ENCODE assay signal across 8 mouse cellular contexts in genomic region chr16:43547323-43548180, GRCm38 (mm10).
DNase-seq lines count a peak whose midpoint lies in the region; ATAC-seq and TF ChIP-seq lines count a peak whose summit lies in the region.

No protein-coding gene starts in this region.

- peak; percentile 58 for DNase-seq in adrenal gland, postnatal 10 days
- no peak for DNase-seq in adrenal gland, adult 8-10 months
- DNase-seq in heart, adult 2 months = peak in 1 of 2 experiments; percentile 52
- DNase-seq in kidney, postnatal 0 days (ENCODE audit: low spot score) = peak; percentile 87
- DNase-seq in gastrocnemius, postnatal 14 days = no peak
- DNase-seq in ovary, postnatal 10 days (ENCODE audit: low spot score) = no peak

- H3K4me1 ChIP-seq in ES-Bruce4 (ENCODE audit: control insufficient read depth, insufficient read depth, low read length) = peaks cover 11% of the 10 kb centered on the region
- peaks cover 27% of the 10 kb centered on the region for H3K4me1 ChIP-seq in heart, adult 2 months (ENCODE audit: control insufficient read depth, insufficient read depth, low read length)
- H3K4me1 ChIP-seq in kidney, postnatal 0 days (replicated peaks; ENCODE audit: insufficient read depth, low read length) = peaks cover 37% of the 10 kb centered on the region
- H3K4me1 ChIP-seq in neural tube, embryonic 15.5 days = peaks cover 31% of the 10 kb centered on the region

- H3K9ac ChIP-seq in ES-Bruce4 (ENCODE audit: low read depth, poor library complexity, severe bottlenecking) = no peak overlapping the region
- peak overlapping the region; percentile 8; the same call in 1 of the 2 replicates for H3K9ac ChIP-seq in heart, adult 2 months (ENCODE audit: low read depth, low read length)
- no peak overlapping the region; the same call in 1 of the 2 replicates for H3K9ac ChIP-seq in kidney, postnatal 0 days (ENCODE audit: low read depth, low read length)
- no peak overlapping the region for H3K9ac ChIP-seq in neural tube, embryonic 15.5 days (replicated peaks)

- 35% methylated on average over 19 of the region's 19 CpGs for WGBS in heart, adult 2 months
- WGBS in kidney, postnatal 0 days = 16% methylated on average over 19 of the region's 19 CpGs
- WGBS in neural tube, embryonic 15.5 days = 47% methylated on average over 19 of the region's 19 CpGs

- H3K79me2 ChIP-seq in heart, adult 2 months (replicated peaks; ENCODE audit: control insufficient read depth, insufficient read depth, low read length) = no peaks in the 10 kb centered on the region

- H3K4me3 ChIP-seq in ES-Bruce4 (ENCODE audit: low read depth, low read length) = no peak overlapping the region
- H3K4me3 ChIP-seq in heart, adult 2 months = no peak overlapping the region
- no peak overlapping the region for H3K4me3 ChIP-seq in kidney, postnatal 0 days (replicated peaks; ENCODE audit: low read depth, low read length)
- no peak overlapping the region for H3K4me3 ChIP-seq in neural tube, embryonic 15.5 days (replicated peaks)

- intact Hi-C loops in heart, adult 2 months (cut with DNase I) = loop anchor here (10.0 kb wide), 1 partner anchor 257 kb away; no protein-coding TSS in a partner anchor
- intact Hi-C loops in gastrocnemius, postnatal 14 days (cut with DNase I; ENCODE audit: low total_unique reads) = no loop called here

- no peaks in the 10 kb centered on the region for H3K9me3 ChIP-seq in ES-Bruce4 (replicated peaks; ENCODE audit: control insufficient read depth, insufficient read depth, low read length, poor library complexity, severe bottlenecking)
- H3K9me3 ChIP-seq in kidney, postnatal 0 days (replicated peaks; ENCODE audit: low read length) = no peaks in the 10 kb centered on the region
- no peaks in the 10 kb centered on the region for H3K9me3 ChIP-seq in neural tube, embryonic 15.5 days (replicated peaks)

- peak; percentile 42 for ATAC-seq in kidney, postnatal 0 days (replicated peaks; ENCODE audit: low FRiP score, low read depth)
- no peak for ATAC-seq in neural tube, embryonic 15.5 days (ENCODE audit: low FRiP score)

- H3K4me2 ChIP-seq in kidney, postnatal 0 days (ENCODE audit: low read length) = peak overlapping the region; percentile 16
- H3K4me2 ChIP-seq in neural tube, embryonic 15.5 days = peak overlapping the region; percentile 6; the same call in 1 of the 2 replicates

- H3K27me3 ChIP-seq in ES-Bruce4 (ENCODE audit: control insufficient read depth, insufficient read depth, low read length, poor library complexity, severe bottlenecking) = no peaks in the 10 kb centered on the region
- H3K27me3 ChIP-seq in heart, adult 2 months (ENCODE audit: control insufficient read depth, insufficient read depth, low read length) = no peaks in the 10 kb centered on the region
- no peaks in the 10 kb centered on the region for H3K27me3 ChIP-seq in kidney, postnatal 0 days (ENCODE audit: insufficient read depth, low read length)
- H3K27me3 ChIP-seq in neural tube, embryonic 15.5 days (replicated peaks) = no peaks in the 10 kb centered on the region

- H3K27ac ChIP-seq in ES-Bruce4 (ENCODE audit: insufficient read depth, low read length) = 0 out of 2 replicates have a peak overlapping the region, but pooled peaks have one; percentile 26
- peak overlapping the region; percentile 76 for H3K27ac ChIP-seq in heart, adult 2 months
- H3K27ac ChIP-seq in kidney, postnatal 0 days = peak overlapping the region; percentile 91
- 0 out of 2 replicates have a peak overlapping the region, but pooled peaks have one; percentile 33 for H3K27ac ChIP-seq in neural tube, embryonic 15.5 days (replicated peaks)

- TF ChIP-seq POLR2A in ES-Bruce4 (IDR thresholded peaks at IDR 0.05; ENCODE audit: insufficient read depth, low read length) = no peak
- no peak for TF ChIP-seq POLR2A in heart, adult 2 months (IDR thresholded peaks at IDR 0.05; ENCODE audit: insufficient read depth, low read depth, low read length)

- TF ChIP-seq CTCF in ES-Bruce4 (IDR thresholded peaks at IDR 0.05; ENCODE audit: low read depth, low read length) = no peak
- no peak for TF ChIP-seq CTCF in heart, adult 2 months (IDR thresholded peaks at IDR 0.05)
- no peak; the same call in 1 of the 2 replicates for TF ChIP-seq CTCF in kidney, postnatal 0 days (IDR thresholded peaks at IDR 0.05; ENCODE audit: low read depth)

- no peaks in the 10 kb centered on the region for H3K36me3 ChIP-seq in ES-Bruce4 (ENCODE audit: control insufficient read depth, insufficient read depth, low read length, poor library complexity, severe bottlenecking)
- peaks cover 30% of the 10 kb centered on the region for H3K36me3 ChIP-seq in heart, adult 2 months (ENCODE audit: control insufficient read depth, insufficient read depth, low read length)
- no peaks in the 10 kb centered on the region for H3K36me3 ChIP-seq in kidney, postnatal 0 days (ENCODE audit: insufficient read depth, low read length)
- no peaks in the 10 kb centered on the region for H3K36me3 ChIP-seq in neural tube, embryonic 15.5 days

- TF ChIP-seq EP300 in ES-Bruce4 (IDR thresholded peaks at IDR 0.05; ENCODE audit: insufficient read depth, low read depth, low read length) = no peak
- TF ChIP-seq EP300 in heart, adult 2 months (IDR thresholded peaks at IDR 0.05; ENCODE audit: insufficient read depth, low read depth, low read length) = no peak

Comparison
In these comparisons a context has a peak if more than half of its experiments do, and no peak if none do; other contexts are left out.
1. DNase-seq: peak in adrenal gland, postnatal 10 days (single experiment) and kidney, postnatal 0 days (single experiment); none in adrenal gland, adult 8-10 months (single experiment), gastrocnemius, postnatal 14 days (single experiment) and ovary, postnatal 10 days (single experiment).
2. H3K27ac ChIP-seq: peak in every context shown above with its lines; median percentile 91 in kidney, postnatal 0 days; 76 in heart, adult 2 months; 33 in neural tube, embryonic 15.5 days; 26 in ES-Bruce4.